In genomic region chr3:156992811-156993210, GRCm38 (mm10) we compare ENCODE assay signal across 17 mouse cellular contexts.
DNase-seq lines count a peak whose midpoint lies in the region; ATAC-seq lines count a peak whose summit lies in the region.
"Had no signal": no experiment of that assay in that cellular context is flagged by ENCODE, and none has a peak within 500 bp of the region (broad histone marks: within the 10 kb centered on the region; RNA-seq: fewer than 3 reads in every experiment).

No protein-coding gene starts in this region.

- ATAC-seq in frontal cortex, adult (ENCODE audit: low TSS enrichment) = peak; percentile 96
- ATAC-seq in CD4-positive, CD25-positive, alpha-beta regulatory T cell, adult 4 months = no peak
- ATAC-seq: forebrain, embryonic 15.5 days had no signal

- intact Hi-C loops in left cerebral cortex, postnatal 14 days (cut with DNase I) = no loop called here
- intact Hi-C loops in left cerebral cortex, postnatal 4 days (cut with DNase I) = no loop called here

- no peak for DNase-seq in frontal cortex, postnatal 25 days (ENCODE audit: low spot score in 2 of 2)
- peak; percentile 12 to 54 for DNase-seq in left cerebral cortex, postnatal 14 days (ENCODE audit: low spot score in 2 of 2)
- no peak for DNase-seq in left cerebral cortex, postnatal 4 days
- peak; percentile 46 for DNase-seq in 3T3-L1 (ENCODE audit: low read depth, low spot score)
- DNase-seq in frontal cortex, postnatal 36 days (ENCODE audit: low spot score in 2 of 2) = peak; percentile 26 to 31
- DNase-seq in layer of hippocampus, adult 9-11 months = no peak
- DNase-seq: adrenal gland, adult 8-10 months; adrenal gland, postnatal 36 days; cerebellum, adult 11 months; cerebellum, adult 8-10 months; embryo, embryonic 11 days; gastrocnemius, postnatal 14 days; heart, adult 2 months; heart, postnatal 14 days had no signal

Comparison
In these comparisons a context has a peak if more than half of its experiments do, and no peak if none do; other contexts are left out.
1. DNase-seq: peak in left cerebral cortex, postnatal 14 days (2 of 2), 3T3-L1 (single experiment) and frontal cortex, postnatal 36 days (2 of 2); none in frontal cortex, postnatal 25 days (0 of 2), left cerebral cortex, postnatal 4 days (single experiment) and layer of hippocampus, adult 9-11 months (single experiment).